Mouse (Mus musculus): ENCODE measurements around the gene Pacrg. TPM values are rescaled to one million over a fixed set of nuclear protein-coding genes. Genes with fewer than 3 reads are reported as not detected.

Pacrg gene
- polyA plus RNA-seq, 1 experiment from 2014 or later = 1.8 TPM

GRCm38 (mm10) chr17:10365501-10366482 is 474.3 kb downstream of the Pacrg start:
- no peaks in the 10 kb centered on the region for H3K36me3 ChIP-seq (ENCODE audit: control insufficient read depth, insufficient read depth, low read length)
- 57% methylated on average over 13 of the region's 13 CpGs for WGBS
- no peaks in the 10 kb centered on the region for H3K9me3 ChIP-seq (ENCODE audit: control insufficient read depth, low read depth, low read length)
- no peaks in the 10 kb centered on the region for H3K4me1 ChIP-seq (ENCODE audit: control insufficient read depth, insufficient read depth, low read length)
- no peak for ATAC-seq (ENCODE audit: insufficient number of reproducible peaks, insufficient read depth, low FRiP score, low read depth)
- no peaks in the 10 kb centered on the region for H3K27me3 ChIP-seq (ENCODE audit: control insufficient read depth, insufficient read depth, low read length)
- H3K4me2 ChIP-seq (replicated peaks; ENCODE audit: low read depth, low read length) = no peak overlapping the region
- H3K9ac ChIP-seq (replicated peaks; ENCODE audit: low read depth, low read length) = no peak overlapping the region
- H3K4me3 ChIP-seq (ENCODE audit: low read depth, low read length) = no peak overlapping the region
- no peak overlapping the region for H3K27ac ChIP-seq (ENCODE audit: low read length)

- Histone ChIP-seq H3K36me3 (ENCODE audit: control insufficient read depth, insufficient read depth, low read length) (no peaks in the 10 kb centered on the region), H3K9me3 (ENCODE audit: control insufficient read depth, low read depth, low read length) (no peaks in the 10 kb centered on the region), H3K4me3 (ENCODE audit: low read depth, low read length) (no peak overlapping the region), H3K4me2 (replicated peaks; ENCODE audit: low read depth, low read length) (no peak overlapping the region), H3K27ac (ENCODE audit: low read length) (no peak overlapping the region), H3K9ac (replicated peaks; ENCODE audit: low read depth, low read length) (no peak overlapping the region), H3K4me1 (ENCODE audit: control insufficient read depth, insufficient read depth, low read length) (no peaks in the 10 kb centered on the region), H3K27me3 (ENCODE audit: control insufficient read depth, insufficient read depth, low read length) (no peaks in the 10 kb centered on the region)
- no peak for ATAC-seq (ENCODE audit: insufficient number of reproducible peaks, insufficient read depth, low FRiP score, low read depth)
- WGBS = 86% methylated on average over 3 of the region's 3 CpGs
Observed at GRCm38 (mm10) chr17:10363151-10363550, 477.0 kb downstream of the Pacrg start.

- ATAC-seq (ENCODE audit: insufficient number of reproducible peaks, insufficient read depth, low FRiP score, low read depth) = no peak
- Histone ChIP-seq H3K27me3 (ENCODE audit: control insufficient read depth, insufficient read depth, low read length) (no peaks in the 10 kb centered on the region), H3K4me1 (ENCODE audit: control insufficient read depth, insufficient read depth, low read length) (no peaks in the 10 kb centered on the region), H3K27ac (ENCODE audit: low read length) (no peak overlapping the region), H3K9ac (replicated peaks; ENCODE audit: low read depth, low read length) (no peak overlapping the region), H3K4me2 (replicated peaks; ENCODE audit: low read depth, low read length) (no peak overlapping the region), H3K36me3 (ENCODE audit: control insufficient read depth, insufficient read depth, low read length) (no peaks in the 10 kb centered on the region), H3K4me3 (ENCODE audit: low read depth, low read length) (no peak overlapping the region), H3K9me3 (ENCODE audit: control insufficient read depth, low read depth, low read length) (no peaks in the 10 kb centered on the region)
- WGBS = 84% methylated on average over 7 of the region's 7 CpGs
Observed at GRCm38 (mm10) chr17:10361882-10362291, 478.2 kb downstream of the Pacrg start.

DNA sequence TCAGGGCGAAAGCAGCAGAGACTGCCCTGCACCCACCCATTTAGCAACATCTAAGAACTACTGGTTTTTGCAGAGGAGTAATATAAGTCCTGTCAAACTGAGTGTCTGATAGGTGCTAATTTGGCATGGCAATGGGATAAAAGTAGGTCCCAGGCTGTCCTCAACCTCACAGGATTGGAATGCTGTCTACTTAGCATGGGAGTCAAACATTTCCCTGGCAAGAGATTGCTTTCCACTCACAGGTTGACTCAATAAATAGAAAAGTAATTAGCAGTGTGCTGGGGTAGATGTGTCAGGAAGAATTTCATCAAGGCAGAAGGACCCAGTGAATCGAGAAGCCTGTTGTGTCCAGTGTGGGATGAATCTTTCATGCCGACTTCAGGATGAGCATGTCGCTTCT is 479.4 kb downstream of the Pacrg start:
- WGBS = 87% methylated on average over 4 of the region's 4 CpGs

GRCm38 (mm10) chr17:10359466-10359865 is 480.6 kb downstream of the Pacrg start:
- 41% methylated on average over 14 of the region's 14 CpGs for WGBS
- H3K27me3 ChIP-seq (ENCODE audit: control insufficient read depth, insufficient read depth, low read length) = no peaks in the 10 kb centered on the region

More for the DNA sequence above, 479.4 kb downstream of the Pacrg start:
- no peak overlapping the region for H3K27ac ChIP-seq (ENCODE audit: low read length)
- H3K4me3 ChIP-seq (ENCODE audit: low read depth, low read length) = no peak overlapping the region
- no peaks in the 10 kb centered on the region for H3K27me3 ChIP-seq (ENCODE audit: control insufficient read depth, insufficient read depth, low read length)
- no peaks in the 10 kb centered on the region for H3K36me3 ChIP-seq (ENCODE audit: control insufficient read depth, insufficient read depth, low read length)
- no peak for ATAC-seq (ENCODE audit: insufficient number of reproducible peaks, insufficient read depth, low FRiP score, low read depth)
- H3K9me3 ChIP-seq (ENCODE audit: control insufficient read depth, low read depth, low read length) = no peaks in the 10 kb centered on the region
- no peaks in the 10 kb centered on the region for H3K4me1 ChIP-seq (ENCODE audit: control insufficient read depth, insufficient read depth, low read length)
- H3K9ac ChIP-seq (replicated peaks; ENCODE audit: low read depth, low read length) = no peak overlapping the region
- H3K4me2 ChIP-seq (replicated peaks; ENCODE audit: low read depth, low read length) = no peak overlapping the region

DNA sequence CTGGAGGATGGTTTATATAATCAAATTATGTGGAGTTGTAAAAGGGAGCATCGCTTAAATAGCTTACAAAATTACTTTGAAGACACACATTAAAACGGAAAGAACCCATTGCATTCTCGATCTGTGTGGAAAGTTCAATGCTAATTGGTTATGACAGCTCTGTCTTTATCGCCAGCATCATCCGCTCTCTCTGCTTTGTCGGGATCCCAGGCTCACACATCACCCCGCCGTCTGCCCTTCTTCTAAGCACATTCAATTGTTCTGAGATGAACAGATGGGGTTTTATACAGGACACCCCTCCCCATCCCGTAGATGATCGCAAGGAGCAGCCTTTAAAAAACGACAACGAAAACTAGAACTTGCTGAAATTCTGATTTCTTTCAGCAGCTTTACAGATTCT is 482.8 kb downstream of the Pacrg start:
- no peak for ATAC-seq (ENCODE audit: insufficient number of reproducible peaks, insufficient read depth, low FRiP score, low read depth)
- Histone ChIP-seq H3K4me2 (replicated peaks; ENCODE audit: low read depth, low read length) (no peak overlapping the region), H3K27me3 (ENCODE audit: control insufficient read depth, insufficient read depth, low read length) (no peaks in the 10 kb centered on the region), H3K36me3 (ENCODE audit: control insufficient read depth, insufficient read depth, low read length) (no peaks in the 10 kb centered on the region), H3K9ac (replicated peaks; ENCODE audit: low read depth, low read length) (no peak overlapping the region), H3K27ac (ENCODE audit: low read length) (no peak overlapping the region), H3K4me3 (ENCODE audit: low read depth, low read length) (no peak overlapping the region), H3K4me1 (ENCODE audit: control insufficient read depth, insufficient read depth, low read length) (no peaks in the 10 kb centered on the region), H3K9me3 (ENCODE audit: control insufficient read depth, low read depth, low read length) (no peaks in the 10 kb centered on the region)
- 88% methylated on average over 12 of the region's 12 CpGs for WGBS

More at GRCm38 (mm10) chr17:10359466-10359865, 480.6 kb downstream of the Pacrg start:
- Histone ChIP-seq H3K36me3 (ENCODE audit: control insufficient read depth, insufficient read depth, low read length) (no peaks in the 10 kb centered on the region), H3K9me3 (ENCODE audit: control insufficient read depth, low read depth, low read length) (no peaks in the 10 kb centered on the region), H3K27ac (ENCODE audit: low read length) (no peak overlapping the region), H3K4me3 (ENCODE audit: low read depth, low read length) (no peak overlapping the region), H3K9ac (replicated peaks; ENCODE audit: low read depth, low read length) (no peak overlapping the region), H3K4me2 (replicated peaks; ENCODE audit: low read depth, low read length) (no peak overlapping the region), H3K4me1 (ENCODE audit: control insufficient read depth, insufficient read depth, low read length) (no peaks in the 10 kb centered on the region)
- no peak for ATAC-seq (ENCODE audit: insufficient number of reproducible peaks, insufficient read depth, low FRiP score, low read depth)

- no peaks in the 10 kb centered on the region for H3K27me3 ChIP-seq (ENCODE audit: control insufficient read depth, insufficient read depth, low read length)
- no peaks in the 10 kb centered on the region for H3K4me1 ChIP-seq (ENCODE audit: control insufficient read depth, insufficient read depth, low read length)
- no peak overlapping the region for H3K4me3 ChIP-seq (ENCODE audit: low read depth, low read length)
- H3K4me2 ChIP-seq (replicated peaks; ENCODE audit: low read depth, low read length) = no peak overlapping the region
- H3K27ac ChIP-seq (ENCODE audit: low read length) = no peak overlapping the region
- H3K9ac ChIP-seq (replicated peaks; ENCODE audit: low read depth, low read length) = no peak overlapping the region
- H3K9me3 ChIP-seq (ENCODE audit: control insufficient read depth, low read depth, low read length) = no peaks in the 10 kb centered on the region
- no peaks in the 10 kb centered on the region for H3K36me3 ChIP-seq (ENCODE audit: control insufficient read depth, insufficient read depth, low read length)
- ATAC-seq (ENCODE audit: insufficient number of reproducible peaks, insufficient read depth, low FRiP score, low read depth) = no peak
- 60% methylated on average over 6 of the region's 6 CpGs for WGBS
Observed at GRCm38 (mm10) chr17:10356294-10356693, 483.8 kb downstream of the Pacrg start.

DNA sequence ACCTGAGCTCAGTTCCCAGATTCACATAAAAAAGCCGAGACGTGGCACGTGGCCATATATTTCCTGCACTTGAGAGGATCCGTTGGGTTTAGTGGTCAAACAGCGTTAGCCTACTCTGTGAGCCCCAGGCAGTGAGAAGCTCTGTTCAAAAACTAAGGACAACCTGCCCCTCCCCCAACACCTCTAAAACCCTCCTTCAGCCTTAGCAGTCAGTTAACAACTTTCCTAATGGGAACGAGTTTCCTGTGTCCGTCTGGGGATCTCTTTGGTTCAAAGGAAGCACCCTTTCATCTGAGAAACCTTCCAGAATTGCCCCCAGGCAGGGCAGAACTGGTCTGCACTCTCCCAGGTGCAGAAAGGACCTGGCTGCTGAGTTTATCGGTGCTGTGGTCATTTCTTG is 484.4 kb downstream of the Pacrg start:
- Histone ChIP-seq H3K4me3 (ENCODE audit: low read depth, low read length) (no peak overlapping the region), H3K27ac (ENCODE audit: low read length) (no peak overlapping the region), H3K9ac (replicated peaks; ENCODE audit: low read depth, low read length) (no peak overlapping the region), H3K4me1 (ENCODE audit: control insufficient read depth, insufficient read depth, low read length) (no peaks in the 10 kb centered on the region), H3K27me3 (ENCODE audit: control insufficient read depth, insufficient read depth, low read length) (no peaks in the 10 kb centered on the region), H3K36me3 (ENCODE audit: control insufficient read depth, insufficient read depth, low read length) (no peaks in the 10 kb centered on the region), H3K9me3 (ENCODE audit: control insufficient read depth, low read depth, low read length) (no peaks in the 10 kb centered on the region), H3K4me2 (replicated peaks; ENCODE audit: low read depth, low read length) (no peak overlapping the region)
- 31% methylated on average over 8 of the region's 8 CpGs for WGBS
- ATAC-seq (ENCODE audit: insufficient number of reproducible peaks, insufficient read depth, low FRiP score, low read depth) = no peak

Data from stomach, embryonic 14.5 days (tissue).